Mouse (Mus musculus): ENCODE data around the gene Cisd3. TPM values are rescaled to one million over a fixed set of nuclear protein-coding genes. Genes with fewer than 3 reads are reported as not detected.

Gene Cisd3
- total RNA-seq, 1 experiment: 49.9 TPM

DNA sequence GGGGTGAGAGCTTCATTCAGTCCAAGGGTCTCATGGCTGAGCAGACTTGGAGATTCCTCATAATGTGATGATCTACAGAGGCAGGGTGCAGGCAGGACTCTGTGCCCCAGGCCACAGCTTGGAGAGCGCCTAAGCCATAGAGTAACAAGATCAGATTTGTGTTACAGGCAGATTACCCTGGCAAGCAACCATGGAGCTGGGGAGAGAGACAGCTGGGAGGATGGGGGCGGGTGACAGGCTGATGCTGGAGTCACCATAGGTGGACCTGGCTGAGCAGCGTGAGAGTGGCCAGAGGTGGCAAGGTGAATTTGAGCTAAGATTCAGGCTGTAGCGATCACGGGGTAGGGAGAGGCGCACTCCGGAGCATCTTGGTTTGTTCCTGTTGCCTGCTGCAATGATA is 17.5 kb upstream of the Cisd3 start:
- in situ Hi-C loops (cut with MboI; ENCODE audit: low sequenced_read_pairs in 2 of 2, unreplicated experiment in 2 of 2): no loop called here
- Histone ChIP-seq H3K4me1 (ENCODE audit: control insufficient read depth in 2 of 2, insufficient read depth in 2 of 2, low read length in 2 of 2, poor library complexity in 1 of 2) (peaks cover 25 to 56% of the 10 kb centered on the region in 2 experiments), H3K36me3 (ENCODE audit: control insufficient read depth, insufficient read depth, low read length, poor library complexity, severe bottlenecking) (peaks cover 70% of the 10 kb centered on the region), H3K9me3 (ENCODE audit: control insufficient read depth, insufficient read depth, low read depth, low read length) (no peaks in the 10 kb centered on the region), H3K4me3 (ENCODE audit: insufficient read depth in 1 of 2, low read depth in 1 of 2, low read length in 2 of 2, poor library complexity in 1 of 2, severe bottlenecking in 1 of 2) (peak overlapping the region in 1 of 2 experiments; percentile 51; a peak in 1 of 4 replicates), H3K27ac (ENCODE audit: insufficient read depth, low read depth, low read length, poor library complexity, severe bottlenecking) (0 out of 2 replicates have a peak overlapping the region, but pooled peaks have one; percentile 27), H3K9ac (ENCODE audit: insufficient read depth, low read depth, low read length, poor library complexity, severe bottlenecking) (peak overlapping the region; percentile 41; the same call in 1 of the 2 replicates)
- TF ChIP-seq ZNF384 (IDR thresholded peaks at IDR 0.05; ENCODE audit: low read depth, low read length): no peak
- no peak for TF ChIP-seq CHD2 (IDR thresholded peaks at IDR 0.05; ENCODE audit: low read depth, low read length)
- TF ChIP-seq ZC3H11A (IDR thresholded peaks at IDR 0.05; ENCODE audit: borderline replicate concordance, low read depth, low read length): no peak
- no peak for TF ChIP-seq MAFK (IDR thresholded peaks at IDR 0.05; ENCODE audit: insufficient read depth, low read depth, low read length)
- TF ChIP-seq HCFC1 (IDR thresholded peaks at IDR 0.05; ENCODE audit: borderline replicate concordance, insufficient read depth, low read length): no peak
- no peak for DNase-seq (ENCODE audit: low read depth, low spot score)

DNA sequence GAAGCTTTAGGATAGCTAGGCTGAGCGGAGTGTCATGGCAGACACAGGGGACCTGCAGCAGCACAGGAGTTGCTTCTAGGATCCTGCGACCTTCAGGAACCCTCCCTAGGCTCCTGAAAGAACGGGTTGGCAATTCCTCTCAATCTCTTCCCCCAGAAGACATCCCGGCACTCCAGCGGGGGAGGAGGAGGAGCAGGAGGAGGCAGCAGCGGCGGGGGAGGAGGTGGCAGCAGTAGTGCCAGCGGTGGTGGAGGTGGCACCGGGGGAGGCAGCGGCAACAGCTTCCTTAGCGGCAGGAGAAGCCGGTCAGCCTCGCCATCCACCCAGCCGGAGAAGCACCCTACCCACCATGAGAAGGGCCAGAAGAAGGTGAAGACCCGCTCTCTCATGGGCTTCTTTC is 16.4 kb upstream of the Cisd3 start:
- in situ Hi-C loops (cut with MboI; ENCODE audit: low sequenced_read_pairs in 2 of 2, unreplicated experiment in 2 of 2): no loop called here
- H3K4me3 ChIP-seq (ENCODE audit: insufficient read depth in 1 of 2, low read depth in 1 of 2, low read length in 2 of 2, poor library complexity in 1 of 2, severe bottlenecking in 1 of 2): peak overlapping the region; percentile 30 to 51; a peak in 3 of 4 replicates
- H3K9ac ChIP-seq (ENCODE audit: insufficient read depth, low read depth, low read length, poor library complexity, severe bottlenecking): peak overlapping the region; percentile 59
- H3K36me3 ChIP-seq (ENCODE audit: control insufficient read depth, insufficient read depth, low read length, poor library complexity, severe bottlenecking): peaks cover 81% of the 10 kb centered on the region
- H3K4me1 ChIP-seq (ENCODE audit: control insufficient read depth in 2 of 2, insufficient read depth in 2 of 2, low read length in 2 of 2, poor library complexity in 1 of 2): peaks cover 25 to 64% of the 10 kb centered on the region in 2 experiments
- no peaks in the 10 kb centered on the region for H3K9me3 ChIP-seq (ENCODE audit: control insufficient read depth, insufficient read depth, low read depth, low read length)
- H3K27ac ChIP-seq (ENCODE audit: insufficient read depth, low read depth, low read length, poor library complexity, severe bottlenecking): peak overlapping the region; percentile 84
- no peak for TF ChIP-seq ZNF384 (IDR thresholded peaks at IDR 0.05; ENCODE audit: low read depth, low read length)
- no peak for TF ChIP-seq MAFK (IDR thresholded peaks at IDR 0.05; ENCODE audit: insufficient read depth, low read depth, low read length)
- TF ChIP-seq CHD2 (IDR thresholded peaks at IDR 0.05; ENCODE audit: low read depth, low read length): no peak
- no peak for TF ChIP-seq ZC3H11A (IDR thresholded peaks at IDR 0.05; ENCODE audit: borderline replicate concordance, low read depth, low read length)
- no peak for TF ChIP-seq HCFC1 (IDR thresholded peaks at IDR 0.05; ENCODE audit: borderline replicate concordance, insufficient read depth, low read length)
- DNase-seq (ENCODE audit: low read depth, low spot score): no peak

DNA sequence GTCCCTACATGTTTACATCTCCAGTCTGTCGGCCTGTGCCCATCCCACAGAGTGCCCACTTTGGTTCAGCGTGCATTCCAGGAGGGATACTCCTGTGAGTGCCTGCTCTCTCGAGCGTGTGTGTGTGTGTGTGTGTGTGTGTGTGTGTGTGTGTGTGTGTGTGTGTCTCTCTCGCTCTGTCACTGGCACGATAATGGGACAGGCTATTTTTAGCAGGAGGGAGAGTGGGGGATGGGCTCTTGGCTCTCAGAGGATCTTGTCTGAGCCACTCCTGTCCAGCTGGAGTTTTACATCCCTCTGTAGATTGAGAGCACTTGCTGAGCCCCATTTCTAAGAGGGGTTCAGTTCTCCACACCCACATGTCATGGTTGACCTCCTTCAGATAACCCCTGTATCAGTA is 15.8 kb upstream of the Cisd3 start:
- DNase-seq (ENCODE audit: low read depth, low spot score): no peak
- Histone ChIP-seq H3K4me1 (ENCODE audit: control insufficient read depth in 2 of 2, insufficient read depth in 2 of 2, low read length in 2 of 2, poor library complexity in 1 of 2) (peaks cover 25 to 69% of the 10 kb centered on the region in 2 experiments), H3K9ac (ENCODE audit: insufficient read depth, low read depth, low read length, poor library complexity, severe bottlenecking) (peak overlapping the region; percentile 59), H3K36me3 (ENCODE audit: control insufficient read depth, insufficient read depth, low read length, poor library complexity, severe bottlenecking) (peaks cover 86% of the 10 kb centered on the region), H3K27ac (ENCODE audit: insufficient read depth, low read depth, low read length, poor library complexity, severe bottlenecking) (peak overlapping the region; percentile 84), H3K9me3 (ENCODE audit: control insufficient read depth, insufficient read depth, low read depth, low read length) (no peaks in the 10 kb centered on the region), H3K4me3 (ENCODE audit: insufficient read depth in 1 of 2, low read depth in 1 of 2, low read length in 2 of 2, poor library complexity in 1 of 2, severe bottlenecking in 1 of 2) (peak overlapping the region; percentile 8 to 51; a peak in 2 of 4 replicates)
- in situ Hi-C loops (cut with MboI; ENCODE audit: low sequenced_read_pairs in 2 of 2, unreplicated experiment in 2 of 2): no loop called here
- no peak for TF ChIP-seq MAFK (IDR thresholded peaks at IDR 0.05; ENCODE audit: insufficient read depth, low read depth, low read length)
- TF ChIP-seq HCFC1 (IDR thresholded peaks at IDR 0.05; ENCODE audit: borderline replicate concordance, insufficient read depth, low read length): no peak
- TF ChIP-seq ZC3H11A (IDR thresholded peaks at IDR 0.05; ENCODE audit: borderline replicate concordance, low read depth, low read length): no peak

DNA sequence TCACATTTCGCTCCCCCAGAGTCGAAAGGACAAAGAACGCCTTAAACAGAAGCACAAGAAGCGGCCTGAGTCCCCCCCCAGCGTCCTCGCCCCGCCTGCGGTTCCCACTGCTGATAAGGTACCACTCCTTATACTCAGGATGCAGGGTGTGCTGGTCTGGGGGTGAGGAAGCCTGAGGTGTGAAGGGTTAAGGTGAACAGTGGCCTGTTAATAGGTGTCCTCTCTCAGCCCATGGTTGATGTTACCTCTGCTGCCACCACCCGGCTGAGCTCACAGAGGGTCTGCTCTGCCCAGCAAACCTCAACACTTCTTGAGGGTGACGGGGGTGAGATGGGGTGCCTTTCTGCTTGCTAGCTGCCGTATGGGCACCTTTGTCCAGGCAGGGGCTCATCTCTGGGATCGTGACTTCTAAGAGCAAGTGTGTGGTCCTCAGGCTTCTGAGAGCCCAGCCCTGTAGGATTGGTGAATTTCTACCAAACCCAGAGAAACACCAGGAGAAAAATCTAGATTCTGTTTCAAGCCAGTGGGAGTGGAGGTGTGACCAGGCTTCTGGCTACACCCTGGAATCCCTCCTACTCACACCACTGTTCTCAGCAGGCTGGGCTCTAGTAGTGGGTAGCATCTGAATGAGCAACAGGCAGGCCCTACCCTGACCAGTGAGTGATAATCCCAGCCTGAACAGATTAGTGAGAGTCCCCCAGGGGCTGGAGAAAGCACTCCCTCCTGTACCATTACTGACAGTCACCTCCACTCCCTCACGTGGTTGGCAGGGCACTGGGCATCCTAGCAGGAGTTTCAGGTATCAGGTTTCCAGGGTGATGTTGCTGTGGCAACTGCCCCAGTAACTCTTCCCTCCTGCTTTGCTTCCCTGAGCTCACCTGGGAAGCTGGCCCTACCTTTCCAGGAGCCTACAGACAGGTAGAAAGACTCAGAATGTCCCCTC is 15.1 kb upstream of the Cisd3 start:
- Histone ChIP-seq H3K9ac (ENCODE audit: insufficient read depth, low read depth, low read length, poor library complexity, severe bottlenecking) (peak overlapping the region; percentile 41; the same call in 1 of the 2 replicates), H3K9me3 (ENCODE audit: control insufficient read depth, insufficient read depth, low read depth, low read length) (no peaks in the 10 kb centered on the region), H3K4me1 (ENCODE audit: control insufficient read depth in 2 of 2, insufficient read depth in 2 of 2, low read length in 2 of 2, poor library complexity in 1 of 2) (peaks cover 25 to 72% of the 10 kb centered on the region in 2 experiments), H3K27ac (ENCODE audit: insufficient read depth, low read depth, low read length, poor library complexity, severe bottlenecking) (peak overlapping the region; percentile 84), H3K36me3 (ENCODE audit: control insufficient read depth, insufficient read depth, low read length, poor library complexity, severe bottlenecking) (peaks cover 89% of the 10 kb centered on the region), H3K4me3 (ENCODE audit: insufficient read depth in 1 of 2, low read depth in 1 of 2, low read length in 2 of 2, poor library complexity in 1 of 2, severe bottlenecking in 1 of 2) (peak overlapping the region in 1 of 2 experiments; percentile 3; a peak in 2 of 4 replicates)
- DNase-seq (ENCODE audit: low read depth, low spot score): no peak
- in situ Hi-C loops (cut with MboI; ENCODE audit: low sequenced_read_pairs in 2 of 2, unreplicated experiment in 2 of 2): no loop called here
- no peak for TF ChIP-seq HCFC1 (IDR thresholded peaks at IDR 0.05; ENCODE audit: borderline replicate concordance, insufficient read depth, low read length)
- no peak for TF ChIP-seq ZNF384 (IDR thresholded peaks at IDR 0.05; ENCODE audit: low read depth, low read length)
- no peak for TF ChIP-seq CHD2 (IDR thresholded peaks at IDR 0.05; ENCODE audit: low read depth, low read length)
- TF ChIP-seq ZC3H11A (IDR thresholded peaks at IDR 0.05; ENCODE audit: borderline replicate concordance, low read depth, low read length): no peak
- TF ChIP-seq MAFK (IDR thresholded peaks at IDR 0.05; ENCODE audit: insufficient read depth, low read depth, low read length): no peak

Measured in ES-E14 (cell line).